Mouse (Mus musculus) lung, postnatal 0 days (tissue): ENCODE results near the gene Bcas1. TPM values are rescaled to one million over a fixed set of nuclear protein-coding genes. Genes with fewer than 3 reads are reported as not detected.

Experiments
- ATAC-seq: fragments of 200-750 bp; cut with Nextera tagmentation; 2 replicates; pipeline ENCODE4 v1.8.0; 2017; ENCODE audit warnings: moderate library complexity
- DNase-seq: peaks from one replicate; pipeline ENCODE4 v3.0.0-alpha.2; 2016; ENCODE audit warnings: low spot score
- H3K27ac ChIP-seq: fragments of 300-500 bp; sonication (generic); 2 replicates; pipeline ENCODE4 v1.5.1; 2014; ENCODE audit warnings: antibody characterized with exemption, mild to moderate bottlenecking, low read length, mixed read lengths
- H3K27me3 ChIP-seq: fragments of 300-500 bp; sonication (generic); replicated peaks from 2 replicates; pipeline ENCODE4 v1.6.1; 2014; ENCODE audit warnings: low read length, mixed read lengths; ENCODE audit not compliant: insufficient read depth
- H3K36me3 ChIP-seq: fragments of 300-500 bp; sonication (generic); 2 replicates; pipeline ENCODE4 v1.6.1; 2014; ENCODE audit warnings: low read length, mixed read lengths; ENCODE audit not compliant: insufficient read depth
- H3K4me1 ChIP-seq: fragments of 300-500 bp; sonication (generic); 2 replicates; pipeline ENCODE4 v1.6.1; 2014; ENCODE audit warnings: antibody characterized with exemption, low read depth, low read length, mixed read lengths; ENCODE audit not compliant: insufficient read depth
- H3K4me2 ChIP-seq: fragments of 300-500 bp; sonication (generic); replicated peaks from 2 replicates; pipeline ENCODE4 v1.6.1; 2014; ENCODE audit warnings: low read depth, mild to moderate bottlenecking, low read length, moderate library complexity, mixed read lengths
- H3K4me3 ChIP-seq: fragments of 300-500 bp; sonication (generic); 2 replicates; pipeline ENCODE4 v1.5.1; 2014; ENCODE audit warnings: low read depth, low read length
- H3K9ac ChIP-seq: fragments of 300-500 bp; sonication (generic); replicated peaks from 2 replicates; pipeline ENCODE4 v1.6.1; 2014; ENCODE audit warnings: low read depth, mild to moderate bottlenecking
- H3K9me3 ChIP-seq: fragments of 300-500 bp; sonication (generic); 2 replicates; pipeline ENCODE4 v1.6.1; 2016; ENCODE audit warnings: low read length, mixed read lengths
- CTCF ChIP-seq: IDR thresholded peaks from 2 replicates; pipeline ENCODE4 v1.5.1; 2016; ENCODE audit warnings: antibody characterized with exemption, mild to moderate bottlenecking
- EP300 ChIP-seq: IDR thresholded peaks from 2 replicates; pipeline ENCODE4 v1.6.1; 2016; ENCODE audit warnings: antibody characterized with exemption, mild to moderate bottlenecking, control low read depth
- WGBS: fragments of 180-500 bp; shearing (Covaris S2); extraction: QIAGEN DNeasy Blood & Tissue Kit; methylation state at CpG from one replicate; pipeline ENCODE4 v1.1.7; 2014; 5-methylcytosine and 5-hydroxymethylcytosine counted together
- polyA plus RNA-seq: library from polyadenylated mRNA; unstranded; fragments of >200 nt; fragmentation: Nextera tagmentation; extraction: Ambion mirVana; gene quantifications from 2 replicates; pipeline ENCODE4 v1.2.1, GENCODE M21; 2015

Gene Bcas1
- polyA plus RNA-seq, 1 experiment from 2014 or later = 3.1 TPM

DNA sequence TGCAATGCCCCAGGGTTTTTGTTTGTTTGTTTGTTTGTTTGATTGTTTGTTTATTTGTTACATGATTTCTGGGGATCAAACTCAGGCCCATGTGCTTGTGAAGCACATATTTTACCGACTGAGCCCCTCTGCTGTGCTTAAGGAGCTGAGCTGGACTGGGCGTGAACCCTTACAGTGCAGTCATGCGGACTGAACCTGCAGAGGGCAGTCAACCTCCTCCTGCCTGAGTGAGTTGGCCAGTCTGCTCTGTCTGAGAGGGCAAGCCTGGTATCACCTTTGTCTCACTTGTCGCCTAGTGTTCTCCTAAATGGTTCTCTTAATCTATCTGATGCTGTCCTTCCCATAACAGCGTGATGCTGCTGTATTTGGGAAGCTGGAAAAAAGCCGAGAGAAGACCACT, 4.5 kb upstream of the Bcas1 start:
- 57% methylated on average over 6 of the region's 6 CpGs for WGBS
- TF ChIP-seq CTCF (peak; percentile 14; the same call in 1 of the 2 replicates), EP300 (no peak)
- ATAC-seq (no peak), DNase-seq (no peak)
- Histone ChIP-seq H3K4me3 (no peak overlapping the region), H3K9me3 (no peaks in the 10 kb centered on the region), H3K4me2 (no peak overlapping the region), H3K27me3 (no peaks in the 10 kb centered on the region), H3K9ac (no peak overlapping the region), H3K4me1 (no peaks in the 10 kb centered on the region), H3K36me3 (no peaks in the 10 kb centered on the region), H3K27ac (no peak overlapping the region)

DNA sequence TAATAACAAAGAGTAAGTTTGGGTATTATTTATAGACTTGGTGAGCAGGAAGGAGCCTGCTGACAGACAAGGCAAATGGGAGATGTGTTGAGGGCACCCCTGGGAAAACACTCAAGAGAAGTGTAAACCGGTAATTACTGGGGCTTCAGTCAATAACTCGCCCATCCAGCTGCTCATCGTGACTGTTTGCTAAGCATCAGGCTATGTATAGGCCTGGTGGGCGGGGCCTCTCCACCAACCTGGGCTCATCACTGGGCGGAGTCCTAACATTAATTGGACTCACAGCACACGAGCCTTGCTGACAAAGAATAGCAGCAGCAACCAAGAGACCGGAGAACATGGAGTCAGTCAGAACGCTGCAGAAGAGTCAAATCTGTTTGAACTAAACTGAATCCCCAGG, 1.3 kb upstream of the Bcas1 start:
- Histone ChIP-seq H3K9ac (no peak overlapping the region), H3K9me3 (no peaks in the 10 kb centered on the region), H3K4me3 (no peak overlapping the region), H3K36me3 (no peaks in the 10 kb centered on the region), H3K27ac (no peak overlapping the region), H3K27me3 (no peaks in the 10 kb centered on the region), H3K4me1 (no peaks in the 10 kb centered on the region), H3K4me2 (no peak overlapping the region)
- DNase-seq = no peak
- 50% methylated on average over 8 of the region's 8 CpGs for WGBS
- no peak for ATAC-seq
- TF ChIP-seq CTCF (no peak), EP300 (no peak)

DNA sequence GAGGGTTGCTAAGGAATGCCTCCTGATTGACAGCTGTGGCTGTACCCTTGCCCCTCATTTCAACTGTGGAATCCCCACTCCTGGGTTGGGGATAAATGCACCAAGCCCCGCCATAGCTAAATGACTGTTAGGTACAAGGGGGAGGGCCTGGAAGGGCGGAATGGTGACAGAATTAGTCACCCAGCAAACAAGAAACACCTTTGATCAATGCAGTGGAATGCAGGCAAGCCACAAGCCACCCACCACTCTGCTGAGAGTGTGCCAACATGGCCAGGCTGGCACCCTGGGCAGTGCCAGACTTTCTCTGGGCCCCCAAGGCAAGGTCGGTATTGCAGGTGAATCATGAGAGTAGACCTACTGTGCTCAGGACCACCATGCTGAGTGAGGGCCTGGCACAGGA, 3.5 kb downstream of the Bcas1 start:
- no peaks in the 10 kb centered on the region for H3K9me3 ChIP-seq
- no peak overlapping the region for H3K27ac ChIP-seq
- no peak overlapping the region for H3K4me3 ChIP-seq
- DNase-seq (no peak), ATAC-seq (no peak)
- no peak for TF ChIP-seq CTCF
- TF ChIP-seq EP300 = no peak
- H3K9ac ChIP-seq = no peak overlapping the region
- 57% methylated on average over 3 of the region's 3 CpGs for WGBS
- no peaks in the 10 kb centered on the region for H3K36me3 ChIP-seq
- H3K4me2 ChIP-seq = no peak overlapping the region
- H3K27me3 ChIP-seq = no peaks in the 10 kb centered on the region
- H3K4me1 ChIP-seq = no peaks in the 10 kb centered on the region

DNA sequence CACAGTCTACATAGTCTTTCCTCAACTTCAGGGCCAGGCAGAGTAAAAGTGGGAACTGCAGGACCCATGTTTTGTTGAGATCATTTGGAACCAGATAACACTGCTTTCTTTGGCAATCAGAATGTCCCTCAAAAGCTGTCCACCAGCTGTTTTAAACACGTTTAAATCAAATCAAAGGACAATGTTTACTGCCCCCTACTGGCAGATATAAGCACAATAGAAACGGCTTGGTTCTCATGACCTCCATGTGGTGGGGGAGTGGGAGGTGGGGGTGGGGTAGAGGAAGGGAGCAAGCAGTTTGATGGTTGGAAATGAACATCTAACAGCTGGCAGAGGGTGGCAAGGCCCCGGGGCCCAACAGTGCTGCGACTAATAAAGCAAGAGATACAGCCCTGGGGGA, 5.7 kb downstream of the Bcas1 start:
- H3K36me3 ChIP-seq = no peaks in the 10 kb centered on the region

DNA sequence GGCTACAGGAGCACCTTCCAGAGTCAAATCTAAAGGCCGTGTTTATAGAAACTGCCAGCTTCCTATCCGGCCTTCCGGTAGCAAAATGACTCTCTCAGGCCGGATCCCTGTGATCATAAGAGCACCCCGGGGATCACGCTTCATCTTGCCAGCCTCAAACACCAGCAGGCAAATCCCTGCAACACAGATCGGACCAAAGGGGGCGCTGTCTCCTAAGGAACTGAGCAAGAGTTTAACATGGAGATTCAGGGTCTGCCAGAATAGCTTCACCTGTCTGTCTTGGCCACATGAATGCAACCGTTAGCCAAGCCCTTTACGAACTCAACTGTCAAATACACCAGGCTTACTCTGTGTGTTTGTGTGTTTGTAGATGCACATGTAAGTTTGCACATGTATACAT, 8.9 kb downstream of the Bcas1 start:
- WGBS = 26% methylated on average over 10 of the region's 10 CpGs
- H3K9me3 ChIP-seq = no peaks in the 10 kb centered on the region
- TF ChIP-seq EP300 (no peak), CTCF (peak; percentile 77)
- H3K4me1 ChIP-seq = no peaks in the 10 kb centered on the region
- H3K4me3 ChIP-seq = no peak overlapping the region
- no peaks in the 10 kb centered on the region for H3K27me3 ChIP-seq
- DNase-seq (peak; percentile 43), ATAC-seq (no peak)
- no peak overlapping the region for H3K9ac ChIP-seq
- H3K27ac ChIP-seq = no peak overlapping the region
- H3K4me2 ChIP-seq = no peak overlapping the region
- H3K36me3 ChIP-seq = no peaks in the 10 kb centered on the region

More for the DNA sequence above, 5.7 kb downstream of the Bcas1 start:
- Histone ChIP-seq H3K4me3 (no peak overlapping the region), H3K4me1 (no peaks in the 10 kb centered on the region), H3K9ac (no peak overlapping the region), H3K4me2 (no peak overlapping the region), H3K27ac (no peak overlapping the region), H3K9me3 (no peaks in the 10 kb centered on the region), H3K27me3 (no peaks in the 10 kb centered on the region)
- 39% methylated on average over 4 of the region's 4 CpGs for WGBS
- TF ChIP-seq CTCF (peak; percentile 39), EP300 (no peak)
- ATAC-seq (no peak), DNase-seq (no peak)

DNA sequence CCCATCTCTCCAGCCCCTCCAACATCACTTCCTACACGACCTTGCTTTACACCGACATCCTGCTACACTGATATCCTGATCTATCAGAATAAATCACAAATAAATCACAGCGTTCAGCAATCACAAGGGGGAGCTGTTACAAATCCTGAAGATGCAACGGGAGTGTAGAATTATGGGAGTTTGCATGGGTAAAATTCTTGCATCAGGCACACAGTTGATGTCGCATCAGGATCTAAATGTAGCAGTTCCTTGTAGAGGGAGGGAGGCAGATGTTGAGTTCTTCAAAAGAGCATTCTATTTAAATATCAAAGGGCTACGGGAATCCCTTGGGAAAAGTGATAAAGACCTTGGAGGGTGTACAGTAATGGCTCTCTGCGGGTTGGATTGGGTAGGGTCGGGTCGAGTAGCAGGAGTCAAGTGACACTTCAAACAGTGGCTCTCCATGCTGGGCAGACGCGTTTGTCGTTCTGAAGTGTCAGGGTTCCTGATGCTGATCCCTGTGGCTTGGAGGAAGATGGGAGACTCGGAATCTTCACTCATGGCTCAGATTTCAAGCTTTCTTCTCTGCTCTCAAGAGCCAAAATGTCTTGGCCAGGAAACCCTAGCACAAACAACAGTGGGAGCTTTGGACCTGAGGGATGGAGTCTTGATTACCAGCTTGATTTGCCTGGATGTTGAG, 16.0 kb downstream of the Bcas1 start:
- ATAC-seq (peak; percentile 35; the same call in 1 of the 2 replicates), DNase-seq (no peak)
- 1% methylated on average over 13 of the region's 13 CpGs for WGBS

More for the DNA sequence above, 16.0 kb downstream of the Bcas1 start:
- H3K36me3 ChIP-seq = no peaks in the 10 kb centered on the region
- TF ChIP-seq EP300 (no peak), CTCF (peak; percentile 34)
- no peak overlapping the region for H3K4me3 ChIP-seq
- 0 out of 2 replicates have a peak, but pooled peaks cover 3% of the 10 kb centered on the region for H3K4me1 ChIP-seq
- H3K27ac ChIP-seq = no peak overlapping the region
- H3K9me3 ChIP-seq = no peaks in the 10 kb centered on the region
- H3K27me3 ChIP-seq = peaks cover 3% of the 10 kb centered on the region; the same call in 1 of the 2 replicates
- no peak overlapping the region for H3K4me2 ChIP-seq
- no peak overlapping the region for H3K9ac ChIP-seq
